Mouse (Mus musculus) urinary bladder, adult 18-20 months (tissue): Measurements from ENCODE around the gene Klhl9.
"Not testable (repeated sequence)": the region's sequence is repeated elsewhere in the genome, so short reads cannot be mapped to it uniquely, and the experiment has no call there.

ENCODE experiments used
- DNase-seq, 2 experiments: peaks; one replicate each; pipeline ENCODE4 v3.0.0; 2022; ENCODE audit warnings: low spot score in 2 of 2, mixed read lengths in 2 of 2

Klhl9 gene

DNA sequence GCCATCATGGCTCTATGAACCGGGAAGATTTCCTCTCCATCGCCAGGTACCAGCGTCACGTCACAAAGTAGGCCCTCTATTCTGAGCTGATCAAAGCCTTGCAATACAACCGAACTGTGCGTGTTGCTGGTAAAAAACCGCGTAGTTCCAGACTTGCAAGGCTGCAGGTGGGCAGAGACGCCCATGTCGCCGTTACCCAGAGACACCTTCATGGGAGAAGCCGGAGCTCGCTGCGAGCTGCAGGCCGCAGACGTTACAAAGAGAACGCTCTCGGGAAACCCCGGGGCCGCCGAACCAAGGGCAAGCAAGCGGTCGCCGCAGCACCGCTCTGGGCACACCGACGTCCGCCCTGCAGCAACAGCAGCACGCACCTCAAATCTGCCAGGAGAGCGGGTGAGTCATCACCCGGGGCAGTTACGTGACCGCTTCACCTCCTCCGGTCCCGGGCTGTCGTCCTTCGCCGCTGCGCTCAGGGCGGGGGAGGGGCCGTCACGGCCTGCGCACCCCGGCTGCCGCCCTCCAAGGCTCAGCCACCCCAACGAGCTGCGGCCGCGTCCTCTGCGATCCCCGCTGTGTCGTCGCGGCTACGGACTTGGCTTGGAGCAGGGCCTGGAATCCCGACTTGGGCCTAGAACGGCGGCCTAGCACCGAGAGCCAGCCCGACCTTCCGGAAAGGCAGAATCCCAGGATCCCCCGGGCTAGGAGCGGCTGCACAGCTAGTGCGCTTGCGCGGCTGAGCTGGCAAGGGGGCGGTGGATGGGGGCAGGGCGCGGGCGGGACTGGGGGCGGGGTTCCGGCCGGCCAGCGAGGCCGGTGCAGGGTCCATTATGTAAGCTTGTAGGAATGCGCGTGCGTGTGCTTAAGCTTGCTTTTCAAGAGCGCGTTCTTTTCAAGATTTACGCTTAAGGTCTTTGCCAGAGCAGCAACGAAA, at the start of gene Klhl9, which contains the start of gene Gm26566:
Klhl9 (minus strand) TSS at position 675 of the 931 bp plus-strand sequence.
Gm26566 (plus strand) TSS at position 15 of the 931 bp plus-strand sequence.
- DNase-seq, result peak; percentile 80 to 89

DNA sequence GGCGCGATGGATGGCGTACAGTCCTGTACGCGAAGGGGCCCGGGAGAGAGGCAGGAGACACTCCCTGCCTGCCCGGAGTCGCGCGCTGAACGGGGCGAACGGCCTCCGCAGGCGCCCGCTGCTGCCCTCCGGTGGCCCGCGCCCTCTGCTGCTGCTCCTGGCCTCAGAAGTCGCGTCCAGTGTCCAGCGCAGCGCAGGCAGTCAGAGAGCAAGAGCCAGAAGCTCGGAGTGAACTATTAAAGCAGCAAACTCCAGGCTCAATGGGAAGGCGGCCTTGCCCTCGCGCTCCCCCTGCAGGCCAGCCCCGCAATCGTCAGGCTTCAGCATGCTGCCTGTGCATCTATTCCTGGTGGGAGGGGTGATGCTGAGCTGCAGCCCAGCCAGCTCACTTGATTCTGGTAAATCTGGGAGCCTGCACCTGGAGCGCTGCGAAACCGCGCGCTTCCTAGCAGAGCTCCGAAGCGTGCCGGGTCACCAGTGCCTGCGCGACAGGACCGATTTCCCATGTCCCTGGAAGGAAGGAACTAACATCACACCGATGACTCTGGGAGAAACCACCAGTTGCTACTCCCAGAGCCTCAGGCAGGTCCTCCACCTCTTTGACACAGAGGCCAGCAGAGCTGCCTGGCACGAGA, 41.2 kb upstream of the Klhl9 start:
- peak in 1 of 2 experiments; percentile 52 for DNase-seq

DNA sequence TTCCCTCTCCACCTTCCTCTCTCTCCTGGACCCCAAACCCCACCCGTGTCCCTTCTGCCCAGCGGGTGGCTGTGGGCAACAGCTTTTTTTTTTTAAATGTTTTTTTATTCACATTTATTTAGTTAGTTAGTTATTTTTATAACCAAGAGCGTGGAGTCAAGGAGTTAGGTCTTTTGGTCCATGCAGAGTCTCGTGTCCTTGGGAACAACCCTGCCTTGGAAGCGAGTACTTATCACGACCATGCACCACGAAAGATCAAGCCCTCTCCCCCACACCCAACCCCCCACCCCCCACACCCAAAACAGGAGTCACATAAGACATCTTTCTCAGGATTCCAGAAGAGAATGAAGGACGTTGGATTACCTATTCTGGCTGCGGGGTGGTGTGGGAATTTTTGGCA, 40.1 kb upstream of the Klhl9 start:
- not testable (repeated sequence) for DNase-seq

GRCm38 (mm10) chr4:88761776-88762175, 39.5 kb upstream of the Klhl9 start:
- DNase-seq, result peak; percentile 71 to 75

GRCm38 (mm10) chr4:88760431-88760830, 38.2 kb upstream of the Klhl9 start:
- peak; percentile 47 to 69 for DNase-seq

DNA sequence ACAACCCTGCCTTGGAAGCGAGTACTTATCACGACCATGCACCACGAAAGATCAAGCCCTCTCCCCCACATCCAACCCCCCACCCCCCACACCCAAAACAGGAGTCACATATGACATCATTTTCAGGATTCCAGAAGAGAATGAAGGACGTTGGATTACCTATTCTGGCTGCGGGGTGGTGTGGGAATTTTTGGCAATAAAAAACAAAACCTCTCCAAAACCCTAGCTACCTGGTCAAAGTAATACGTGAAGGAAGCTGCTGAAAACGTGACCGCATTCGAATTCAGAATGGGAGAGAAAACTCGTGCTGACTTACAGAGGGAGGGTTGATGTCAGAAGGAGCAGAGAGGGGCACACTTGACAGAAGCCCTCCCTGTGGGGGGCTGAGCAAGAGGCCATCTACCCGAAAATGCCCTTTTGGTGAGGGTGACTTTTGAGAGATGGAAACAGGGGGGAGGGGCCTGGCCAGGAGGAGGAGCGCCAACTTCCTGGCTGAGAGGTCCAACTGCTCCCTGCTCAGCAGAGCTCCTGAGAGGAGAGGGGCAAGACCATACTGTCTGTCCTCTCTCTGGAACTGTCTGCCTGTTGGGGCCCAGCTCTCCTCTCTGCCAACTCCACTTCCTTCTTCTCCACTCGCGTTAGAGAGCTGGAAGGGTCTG, 37.5 kb upstream of the Klhl9 start, which contains the start of gene Gm13283:
Gm13283 (plus strand) TSS at position 510 of the 659 bp plus-strand sequence.
- not testable (repeated sequence) for DNase-seq

DNA sequence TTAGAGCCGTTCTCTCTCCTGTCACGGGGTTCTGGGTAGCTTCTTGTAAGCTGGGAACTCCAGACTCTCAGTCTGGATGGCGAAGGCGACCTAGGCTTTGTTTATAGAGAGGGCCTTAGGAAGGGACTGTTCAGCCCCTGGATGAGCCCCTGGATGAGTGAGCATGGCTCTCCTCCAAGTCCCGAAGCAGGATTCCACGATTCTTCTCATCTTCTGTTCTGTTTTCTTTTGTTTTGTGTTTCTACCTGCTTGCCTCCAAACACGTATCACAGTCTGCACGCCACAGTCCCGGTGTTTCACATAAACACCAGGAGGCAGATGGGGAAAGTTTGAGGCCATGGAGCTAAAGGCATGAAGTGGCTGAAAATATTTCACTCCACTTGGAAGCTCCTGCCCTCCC, 36.5 kb upstream of the Klhl9 start:
- DNase-seq, result not testable (repeated sequence)

DNA sequence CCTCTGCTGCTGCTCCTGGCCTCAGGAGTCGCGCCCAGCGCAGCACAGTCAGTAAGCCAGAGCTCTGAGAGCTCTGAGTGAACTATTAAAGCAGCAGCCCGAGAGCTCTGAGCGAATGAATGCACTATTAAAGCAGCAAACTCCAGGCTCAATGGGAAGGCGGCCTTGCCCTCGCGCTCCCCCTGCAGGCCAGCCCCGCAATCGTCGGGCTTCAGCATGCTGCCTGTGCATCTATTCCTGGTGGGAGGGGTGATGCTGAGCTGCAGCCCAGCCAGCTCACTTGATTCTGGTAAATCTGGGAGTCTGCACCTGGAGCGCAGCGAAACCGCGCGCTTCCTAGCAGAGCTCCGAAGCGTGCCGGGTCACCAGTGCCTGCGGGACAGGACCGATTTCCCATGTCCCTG, 35.4 kb upstream of the Klhl9 start:
- DNase-seq, result peak; percentile 87 to 100

DNA sequence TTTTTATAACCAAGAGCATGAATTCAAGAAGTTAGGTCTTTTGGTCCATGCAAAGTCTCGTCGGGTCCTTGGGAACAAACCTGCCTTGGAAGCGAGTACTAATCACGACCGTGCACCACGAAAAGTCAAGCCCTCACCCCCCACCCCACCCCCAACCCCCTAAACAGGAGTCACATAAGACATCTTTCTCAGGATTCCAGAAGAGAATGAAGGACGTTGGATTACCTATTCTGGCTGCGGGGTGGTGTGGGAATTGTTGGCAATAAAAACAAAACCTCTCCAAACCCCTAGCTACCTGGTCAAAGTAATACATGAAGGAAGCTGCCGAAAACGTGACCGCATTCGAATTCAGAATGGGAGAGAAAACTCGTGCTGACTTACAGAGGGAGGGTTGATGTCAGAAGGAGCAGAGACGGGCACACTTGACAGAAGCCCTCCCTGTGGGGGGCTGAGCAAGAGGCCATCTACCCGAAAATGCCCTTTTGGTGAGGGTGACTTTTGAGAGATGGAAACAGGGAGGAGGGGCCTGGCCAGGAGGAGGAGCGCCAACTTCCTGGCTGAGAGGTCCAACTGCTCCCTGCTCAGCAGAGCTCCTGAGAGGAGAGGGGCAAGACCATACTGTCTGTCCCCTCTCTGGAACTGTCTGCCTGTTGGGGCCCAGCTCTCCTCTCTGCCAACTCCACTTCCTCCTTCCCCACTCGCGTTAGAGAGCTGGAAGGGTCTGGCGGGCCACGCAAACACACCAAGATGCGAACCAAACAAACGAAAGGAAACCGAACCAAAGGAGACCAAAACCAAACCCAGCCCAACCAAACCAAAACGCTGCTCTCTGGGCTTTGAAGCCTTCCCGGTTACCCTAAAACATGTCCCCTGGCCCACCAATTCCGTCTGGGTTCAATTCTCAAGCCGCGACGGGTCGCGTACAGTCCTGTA, 34.6 kb upstream of the Klhl9 start:
- DNase-seq, result peak in 1 of 2 experiments; percentile 47

DNA sequence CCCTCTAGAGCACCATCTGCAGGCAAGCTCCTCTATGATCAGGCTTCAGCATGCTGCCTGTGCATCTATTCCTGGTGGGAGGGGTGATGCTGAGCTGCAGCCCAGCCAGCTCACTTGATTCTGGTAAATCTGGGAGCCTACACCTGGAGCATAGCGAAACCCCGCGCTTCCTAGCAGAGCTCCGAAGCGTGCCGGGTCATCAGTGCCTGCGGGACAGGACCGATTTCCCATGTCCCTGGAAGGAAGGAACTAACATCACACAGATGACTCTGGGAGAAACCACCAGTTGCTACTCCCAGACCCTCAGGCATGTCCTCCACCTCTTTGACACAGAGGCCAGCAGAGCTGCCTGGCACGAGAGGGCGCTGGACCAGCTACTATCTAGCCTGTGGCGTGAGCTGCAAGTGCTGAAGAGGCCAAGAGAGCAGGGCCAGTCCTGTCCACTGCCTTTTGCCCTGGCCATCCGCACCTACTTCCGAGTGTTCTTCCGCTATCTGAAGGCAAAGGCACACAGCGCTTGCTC, 32.6 kb upstream of the Klhl9 start, which contains the start of gene Gm13271:
Gm13271 (plus strand) TSS at position 51 of the 523 bp plus-strand sequence.
- peak; percentile 74 to 91 for DNase-seq

DNA sequence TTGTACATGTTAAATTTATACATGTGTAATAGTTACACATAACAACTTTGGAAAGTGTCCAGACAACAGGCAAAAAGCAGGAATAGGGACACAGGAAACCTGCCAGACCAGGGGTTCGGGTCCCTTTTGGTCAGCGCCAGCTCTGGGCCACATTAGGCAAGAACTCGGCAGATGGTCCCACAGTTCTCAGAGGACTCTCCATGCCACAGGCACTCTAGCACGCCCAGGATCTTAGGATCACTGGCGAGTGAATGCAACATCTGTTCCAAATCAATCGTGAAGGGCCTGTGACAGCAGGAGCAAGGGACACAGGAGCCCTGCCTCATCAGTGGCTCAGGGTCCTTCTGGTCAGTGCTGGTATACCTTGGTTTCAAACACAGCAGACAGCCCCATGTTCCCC, 27.7 kb upstream of the Klhl9 start:
- DNase-seq, result no peak

- DNase-seq, result no peak
Measured at GRCm38 (mm10) chr4:88744207-88744606, 21.9 kb upstream of the Klhl9 start.

DNA sequence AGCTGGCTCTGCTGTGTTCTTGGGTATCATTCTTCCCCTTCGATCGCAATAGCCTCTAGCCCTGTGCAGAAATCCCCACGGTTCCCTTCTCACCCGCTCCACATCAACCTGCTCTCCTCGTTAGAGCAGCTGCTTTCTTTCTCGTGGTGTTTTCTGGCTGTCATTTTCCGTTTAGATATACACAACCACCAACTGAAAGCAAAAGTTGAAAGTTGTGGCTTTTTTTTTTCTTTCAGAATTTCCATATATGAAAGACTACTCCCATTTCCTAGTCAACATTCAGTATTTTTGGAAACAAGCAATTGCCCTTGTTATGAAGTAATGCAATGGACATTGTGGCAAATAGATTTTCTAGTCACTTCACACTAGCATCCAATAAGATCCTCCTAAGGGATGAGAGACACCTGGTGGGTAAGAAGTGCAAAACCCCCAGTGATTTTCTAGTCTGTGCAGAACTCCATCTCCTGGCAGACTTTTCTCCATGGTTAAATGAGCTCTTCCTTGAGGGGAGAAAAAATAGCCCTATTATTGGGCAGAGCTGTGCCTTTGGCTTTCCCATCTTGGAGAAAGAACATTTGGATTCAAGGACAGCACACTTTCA, 20.6 kb upstream of the Klhl9 start:
- DNase-seq, result no peak

DNA sequence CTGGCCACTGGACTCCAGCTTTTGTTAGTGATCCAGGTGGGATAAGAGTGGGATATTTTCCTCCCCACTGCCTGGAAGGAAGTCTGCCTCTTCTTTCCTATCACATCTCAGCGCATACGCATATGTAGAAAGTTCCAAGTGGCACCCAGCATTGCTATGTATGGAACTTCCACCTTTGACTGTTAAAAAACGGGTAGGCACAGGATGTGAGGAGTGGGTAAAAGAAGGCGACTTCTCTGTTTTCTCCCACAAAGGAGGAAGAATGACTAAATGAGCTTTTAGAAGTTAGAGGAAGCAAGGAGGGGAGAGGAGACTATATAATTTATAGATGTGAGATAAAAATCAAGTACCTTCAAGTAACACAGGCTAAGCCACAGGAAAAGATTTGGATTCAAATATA, 19.2 kb upstream of the Klhl9 start:
- DNase-seq, result no peak

DNA sequence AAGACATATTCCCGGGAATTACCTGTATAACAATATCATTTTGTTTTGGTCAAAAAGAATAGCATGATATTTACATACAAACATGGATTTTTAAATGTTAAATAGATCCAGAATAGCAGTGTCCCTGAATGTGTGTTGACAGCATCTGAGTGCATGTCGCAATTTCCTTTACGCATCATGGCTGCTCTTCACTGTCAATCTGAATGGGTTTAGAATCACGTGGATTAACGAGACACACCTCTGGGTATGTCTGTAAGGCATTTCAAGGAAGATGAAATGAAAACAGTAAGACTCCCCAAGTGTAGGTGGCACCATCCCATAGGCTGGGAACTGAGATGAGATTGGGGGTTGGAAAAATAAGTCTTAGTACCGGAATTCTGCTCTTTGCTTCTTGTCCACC, 16.8 kb upstream of the Klhl9 start:
- no peak for DNase-seq

DNA sequence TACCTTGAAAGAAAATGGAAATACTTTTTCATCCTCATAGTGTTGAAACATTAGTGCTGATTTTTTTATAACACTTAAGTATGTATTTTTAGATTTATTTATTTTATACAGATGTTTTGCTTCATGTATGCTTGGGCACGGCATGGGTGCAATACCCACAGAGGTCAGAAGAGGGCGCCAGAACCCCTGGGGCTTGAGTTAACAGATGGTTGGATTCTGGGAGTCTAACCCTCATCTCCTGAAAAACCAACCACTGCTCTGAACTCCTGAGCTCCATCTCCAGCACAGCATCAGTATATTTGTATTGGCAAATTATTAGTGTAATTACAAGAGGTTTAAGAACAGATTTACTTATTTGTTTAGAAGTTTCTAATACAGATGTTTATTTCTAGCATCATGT, 16.2 kb upstream of the Klhl9 start:
- DNase-seq, result peak; percentile 44 to 55

DNA sequence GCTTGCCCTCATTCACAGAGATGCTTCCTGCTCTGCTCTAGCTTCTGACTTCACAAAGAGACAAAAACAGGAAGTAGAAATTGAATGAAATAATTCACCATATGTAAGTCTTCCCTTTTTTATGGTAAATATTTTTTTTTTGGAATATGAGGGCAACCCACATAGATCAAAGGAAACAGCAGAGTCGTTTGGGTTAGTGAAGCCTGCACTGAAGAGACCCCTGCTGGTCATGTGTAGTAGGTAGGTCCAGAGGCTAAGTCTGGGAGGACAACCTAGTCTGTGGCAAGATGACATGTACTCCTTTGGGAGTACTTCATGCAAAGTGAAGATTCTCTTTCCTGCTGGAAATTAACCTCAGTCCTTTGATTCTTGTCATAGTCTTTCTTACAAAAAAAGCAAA, 5.1 kb upstream of the Klhl9 start:
- no peak for DNase-seq

DNA sequence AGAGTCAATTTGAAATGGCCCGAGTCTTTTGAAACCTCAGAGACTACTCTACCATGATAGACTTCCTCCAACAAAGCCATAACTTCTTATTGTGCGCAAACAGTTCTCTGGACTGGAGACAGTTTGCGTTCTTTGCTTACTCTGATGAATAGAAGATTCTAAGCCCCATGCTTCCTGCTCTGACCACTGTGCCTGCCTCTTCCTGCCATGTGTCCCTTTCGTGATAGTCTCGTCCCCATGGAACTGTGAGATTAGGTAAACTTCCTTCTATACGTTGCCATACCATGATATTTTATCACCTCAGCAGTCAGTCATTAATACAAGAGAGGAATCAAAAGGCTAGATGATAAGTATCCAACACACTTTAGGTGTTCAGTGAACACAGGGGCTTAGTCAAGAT, 4.5 kb upstream of the Klhl9 start:
- no peak for DNase-seq

DNA sequence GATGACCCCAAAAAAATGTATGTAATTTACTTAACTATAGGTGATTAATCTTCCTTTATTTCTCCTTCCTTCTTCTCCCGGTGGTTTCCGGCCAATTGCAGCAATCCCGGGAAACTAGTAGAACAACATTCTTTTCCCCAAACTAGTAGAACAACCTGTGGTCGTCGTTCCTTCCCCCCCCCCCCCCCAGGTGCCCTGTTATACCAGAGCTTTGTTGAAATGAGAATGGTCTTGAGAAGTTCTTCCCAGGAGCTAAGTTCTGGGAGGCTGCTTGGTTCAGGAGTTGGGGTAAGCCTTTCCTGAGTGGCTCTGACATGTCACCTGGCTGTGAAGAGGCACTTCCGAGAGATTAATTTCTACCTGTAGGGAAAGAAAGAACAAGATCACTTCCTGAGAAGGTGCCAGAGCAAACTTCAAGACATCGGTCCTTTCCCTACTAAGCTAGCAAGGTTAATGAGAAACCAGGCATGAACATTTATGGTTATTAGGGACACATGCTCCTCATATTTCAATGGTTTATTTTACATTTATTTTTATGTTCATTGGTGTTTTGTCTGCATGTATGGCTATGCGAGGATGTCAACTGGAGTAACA, 1.3 kb upstream of the Klhl9 start:
- no peak for DNase-seq

- DNase-seq, result no peak
Measured at GRCm38 (mm10) chr4:88718715-88719114, 3.5 kb downstream of the Klhl9 start.
